Mouse (Mus musculus): Measurements from ENCODE around the gene Dclk3.

DNA sequence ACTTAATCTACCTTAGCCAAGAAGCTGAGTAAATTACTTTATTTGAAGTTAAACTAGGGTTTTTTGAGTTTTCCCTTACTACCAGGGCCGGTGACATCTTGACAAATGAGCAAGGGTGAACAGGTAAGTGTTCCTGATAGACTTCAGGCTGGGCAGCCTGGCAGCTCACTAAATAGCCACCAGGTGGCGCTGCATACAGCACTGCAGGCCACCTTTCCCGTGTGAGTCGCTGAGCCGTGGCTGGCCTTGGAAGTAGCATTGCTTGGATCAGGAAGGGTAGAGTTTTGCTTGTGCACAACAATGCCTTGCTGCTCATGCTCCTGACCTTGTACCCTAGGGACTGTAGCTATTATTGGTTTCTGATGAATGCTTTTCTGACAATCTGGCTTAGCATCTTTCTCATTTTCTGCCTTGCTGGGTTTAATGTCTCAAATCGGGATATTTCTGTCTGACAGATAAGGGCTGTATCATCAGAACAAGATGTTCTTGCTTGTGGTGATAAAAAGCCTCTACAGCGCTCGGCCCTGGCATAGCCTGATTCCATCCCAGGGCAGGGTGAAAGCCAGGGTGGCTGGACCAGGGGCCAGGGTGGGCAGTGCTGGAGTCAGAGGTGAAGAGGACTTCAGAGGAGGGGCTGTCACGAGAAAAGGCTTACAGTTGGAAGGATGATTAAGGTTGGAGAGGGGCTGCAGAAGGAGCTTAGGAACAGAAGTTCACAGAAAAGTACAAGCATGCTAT, 58.4 kb downstream of the Dclk3 start:
- no peak for TF ChIP-seq POLR2A (IDR thresholded peaks at IDR 0.05; ENCODE audit: insufficient read length, low read depth)
- TF ChIP-seq USF1 (IDR thresholded peaks at IDR 0.05; ENCODE audit: low read depth), result no peak
- no peak for TF ChIP-seq MYOG (IDR thresholded peaks at IDR 0.05; ENCODE audit: control insufficient read depth in 1 of 3, insufficient read depth in 1 of 3, insufficient read length in 2 of 3, low read depth in 2 of 3)
- no peak for TF ChIP-seq TCF12 (IDR thresholded peaks at IDR 0.05; ENCODE audit: insufficient read depth, poor library complexity, severe bottlenecking)
